Mouse (Mus musculus): ENCODE results near the gene Crhr1.

Gene Crhr1

DNA sequence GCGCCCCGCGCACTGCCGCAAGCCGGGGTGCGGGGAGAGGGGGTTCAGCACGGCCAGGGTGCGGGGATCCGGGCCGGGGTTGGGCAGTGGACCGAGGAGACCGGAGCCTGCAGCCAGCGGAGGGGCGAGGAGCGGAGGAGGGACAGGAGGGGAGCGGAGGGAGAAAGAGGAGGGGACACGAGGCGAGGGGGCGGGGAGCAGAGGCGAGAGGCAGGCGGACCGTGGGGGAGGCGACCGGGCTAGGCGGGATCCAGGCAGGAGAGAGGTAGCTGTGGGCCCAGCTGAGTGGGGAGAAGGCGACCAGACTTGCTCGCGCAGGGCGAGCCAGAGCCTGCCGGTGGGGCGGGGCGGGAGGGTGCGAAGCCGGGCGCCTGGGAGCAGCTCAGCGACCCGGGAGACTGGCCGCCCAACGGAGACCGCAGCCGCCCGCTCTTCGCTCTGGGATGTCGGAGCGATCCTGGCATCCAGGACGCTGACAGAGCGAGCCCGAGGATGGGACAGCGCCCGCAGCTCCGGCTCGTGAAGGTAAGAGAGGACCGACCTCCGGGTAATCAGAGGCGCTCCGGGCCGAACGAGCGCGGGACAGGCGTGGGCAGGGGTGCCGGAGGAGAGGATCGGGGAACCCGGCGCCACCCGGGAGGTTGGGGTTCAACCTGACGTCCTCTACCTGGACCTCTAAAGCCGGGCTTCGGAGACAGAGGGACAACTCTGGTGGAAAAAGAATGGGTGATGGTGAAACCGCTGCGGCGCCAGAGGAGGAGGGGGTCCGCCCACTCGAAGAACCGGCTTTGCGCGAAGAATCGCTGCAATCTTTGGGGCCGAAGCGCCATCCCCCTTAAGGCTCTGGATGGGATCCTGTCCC, at the start of gene Crhr1:
Gene Crhr1 (plus strand): TSS at position 276 of the 862 bp plus-strand sequence.
- in situ Hi-C loops (cut with MboI; ENCODE audit: low sequenced_read_pairs), result no loop called here

DNA sequence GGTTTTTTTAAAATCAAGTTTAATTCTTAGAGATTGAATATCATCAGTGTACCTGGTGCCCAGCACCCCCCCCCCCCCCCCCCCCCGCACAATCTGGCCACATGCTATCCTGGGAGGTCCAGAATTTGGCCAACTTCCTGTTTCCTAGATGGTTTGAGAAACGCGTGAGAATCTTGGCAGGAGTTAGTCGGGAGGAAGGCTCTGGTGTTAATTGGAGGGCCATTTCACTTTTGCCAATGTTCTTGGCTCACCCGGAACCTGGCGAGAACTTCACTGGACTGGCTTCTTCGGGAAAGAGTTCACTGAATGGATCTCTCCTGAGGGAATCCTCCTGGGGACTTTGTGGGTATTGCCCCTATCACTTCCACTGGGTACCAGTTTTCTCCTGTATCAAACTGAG, 49.4 kb upstream of the Crhr1 start:
- in situ Hi-C loops (cut with MboI; ENCODE audit: low sequenced_read_pairs), result no loop called here

DNA sequence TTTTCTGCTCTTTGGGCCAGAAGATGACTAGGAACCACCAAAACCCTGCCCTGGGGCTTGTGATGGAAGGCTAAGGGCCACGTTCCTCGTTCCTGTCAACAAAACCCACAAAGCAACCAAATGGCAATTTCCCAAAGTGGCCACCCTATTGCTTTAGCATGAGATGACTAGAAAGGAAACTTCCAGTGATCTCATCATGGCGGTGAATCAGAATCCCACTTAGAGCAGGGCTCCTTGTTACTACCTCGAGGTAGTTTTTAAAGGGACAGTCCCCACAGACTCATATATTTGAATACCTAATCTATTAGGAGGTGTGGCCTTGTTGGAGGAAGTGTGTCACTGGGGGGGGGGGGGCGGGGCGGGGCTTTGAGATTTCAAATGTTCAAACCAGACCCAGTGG, 48.9 kb upstream of the Crhr1 start:
- in situ Hi-C loops (cut with MboI; ENCODE audit: low sequenced_read_pairs), result no loop called here

DNA sequence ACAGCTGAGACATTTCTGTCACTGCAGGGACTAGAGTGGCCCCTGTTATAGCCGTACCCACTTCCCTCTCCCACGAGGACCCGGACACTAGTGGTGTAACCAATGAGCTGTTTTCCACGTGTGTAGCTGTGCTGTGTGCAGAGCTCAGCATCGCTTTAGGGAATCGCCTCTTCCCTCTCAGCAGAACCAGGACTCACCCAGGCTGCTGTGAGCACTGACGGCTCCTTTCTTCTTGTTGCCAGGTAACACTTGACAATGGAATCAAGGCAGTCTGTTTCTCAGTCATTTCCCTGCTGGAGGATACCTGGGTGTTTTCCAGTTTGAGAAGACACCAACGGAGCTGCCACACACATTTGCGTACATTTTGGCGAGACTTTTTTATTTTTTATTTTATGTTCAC, 44.1 kb upstream of the Crhr1 start:
- in situ Hi-C loops (cut with MboI; ENCODE audit: low sequenced_read_pairs), result no loop called here

DNA sequence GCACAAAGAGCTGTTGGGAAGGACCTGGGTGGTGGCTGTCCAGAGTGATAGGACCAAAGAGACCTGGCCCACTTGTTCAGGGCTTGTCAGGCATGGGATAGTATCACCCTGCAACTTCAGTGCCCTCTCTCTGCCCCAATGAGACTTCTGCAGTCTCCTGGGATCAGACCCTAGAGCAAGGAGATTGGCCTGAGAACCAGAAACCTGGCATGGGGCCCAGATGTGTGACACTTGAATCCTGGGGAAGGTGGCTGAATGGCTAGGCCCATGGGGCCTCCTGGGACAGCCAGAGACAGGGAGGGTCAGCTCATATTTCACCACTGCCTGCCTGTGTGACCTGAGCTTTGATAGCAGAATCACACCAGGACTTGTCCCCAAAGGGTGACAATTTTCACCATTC, 41.9 kb upstream of the Crhr1 start:
- in situ Hi-C loops (cut with MboI; ENCODE audit: low sequenced_read_pairs), result no loop called here

DNA sequence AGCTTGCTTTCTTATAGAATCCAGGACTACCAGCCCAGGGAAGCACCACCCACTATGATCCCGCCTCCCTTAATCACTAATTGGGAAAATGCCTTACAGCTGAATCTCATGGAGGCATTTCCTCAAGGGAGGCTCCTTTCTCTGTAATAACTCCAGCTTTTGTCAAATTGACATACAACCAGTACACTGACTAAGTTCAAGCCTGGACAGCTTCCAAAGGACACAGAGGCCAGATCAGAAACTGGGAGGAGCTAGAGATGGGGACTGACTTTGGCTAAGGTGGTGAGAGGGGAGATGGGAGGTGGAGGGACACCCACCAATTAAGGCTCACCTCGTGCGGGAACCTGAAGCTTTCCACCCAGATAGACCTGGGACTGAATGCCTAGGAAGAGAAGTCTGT, 37.5 kb upstream of the Crhr1 start:
- in situ Hi-C loops (cut with MboI; ENCODE audit: low sequenced_read_pairs), result no loop called here

DNA sequence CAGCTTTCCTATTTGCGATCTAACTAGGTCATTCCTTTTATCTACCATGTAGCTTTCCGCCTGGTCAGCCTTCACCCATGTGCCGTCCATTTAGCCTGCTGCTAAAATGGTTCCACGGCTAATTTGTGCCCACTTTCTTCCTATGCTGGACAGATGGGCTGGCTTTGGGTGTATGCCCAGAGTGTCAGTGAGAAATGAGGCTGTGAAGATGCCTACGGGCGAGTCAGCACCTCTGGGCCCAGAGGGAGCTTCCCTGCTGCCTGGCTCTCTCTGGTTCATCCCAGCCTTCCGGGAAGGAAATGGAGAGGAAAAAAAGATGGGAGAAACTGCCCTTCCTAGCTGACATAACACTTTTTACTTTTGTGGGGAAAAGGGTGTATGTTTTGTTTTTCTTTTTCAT, 36.1 kb upstream of the Crhr1 start:
- in situ Hi-C loops (cut with MboI; ENCODE audit: low sequenced_read_pairs), result no loop called here

DNA sequence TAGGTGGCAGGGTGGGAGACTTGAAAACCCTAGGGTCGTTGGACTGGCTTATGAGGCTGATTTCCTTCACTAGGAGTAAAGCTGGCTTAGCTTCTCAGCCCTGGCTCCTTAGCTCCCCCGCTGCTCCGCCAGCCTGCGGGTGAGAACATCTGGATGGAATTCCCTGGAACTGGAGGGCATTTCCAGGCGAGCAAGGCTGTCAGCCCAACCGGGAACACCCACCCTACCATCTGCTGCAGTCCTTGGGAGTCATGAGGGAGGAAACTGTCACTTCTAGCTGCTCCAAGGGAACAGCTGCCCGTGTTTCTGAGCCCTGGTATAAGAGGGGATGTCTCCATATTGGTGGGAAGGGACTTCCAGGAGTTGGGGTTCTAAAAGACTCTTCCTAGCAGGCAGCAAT, 33.1 kb upstream of the Crhr1 start:
- in situ Hi-C loops (cut with MboI; ENCODE audit: low sequenced_read_pairs), result no loop called here

DNA sequence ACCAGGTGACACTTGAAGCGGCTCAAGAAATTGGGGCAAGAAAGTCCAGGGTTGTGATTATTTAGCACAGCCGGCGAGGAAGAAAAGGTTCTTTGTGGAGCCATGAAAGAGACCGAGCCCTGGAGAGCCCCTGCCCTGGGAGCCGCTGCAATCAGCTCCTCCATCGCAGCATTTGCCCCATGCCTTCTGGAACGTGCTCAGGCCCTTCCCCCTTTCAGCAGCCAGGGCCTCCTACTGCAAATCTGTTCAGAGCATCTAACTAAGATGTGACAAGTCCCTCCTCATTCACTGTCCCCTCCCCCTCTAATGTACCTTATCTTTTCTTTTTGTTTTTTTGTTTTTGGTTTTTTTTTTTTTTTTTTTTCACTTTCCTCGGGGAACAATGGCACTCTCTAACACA, 30.0 kb upstream of the Crhr1 start:
- in situ Hi-C loops (cut with MboI; ENCODE audit: low sequenced_read_pairs), result no loop called here

DNA sequence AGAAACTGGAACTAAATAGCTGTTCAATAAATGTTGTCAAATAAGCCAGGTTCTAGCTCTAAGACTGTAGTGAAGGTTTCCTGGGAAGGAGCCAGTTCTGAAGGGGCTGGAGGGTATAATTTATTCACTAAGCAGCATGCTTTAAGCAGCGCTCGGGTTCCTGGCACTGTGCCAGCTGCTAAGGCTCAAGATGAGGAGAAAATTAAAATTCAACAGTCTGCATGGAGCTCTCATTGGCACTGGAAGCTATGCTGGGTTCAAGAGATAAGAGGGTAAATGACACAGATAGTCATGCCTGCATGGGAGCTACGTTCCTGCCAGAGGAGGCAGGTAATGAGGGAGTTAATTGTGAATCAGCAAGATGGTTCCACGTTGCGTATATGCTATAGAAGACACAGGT, 26.3 kb upstream of the Crhr1 start:
- in situ Hi-C loops (cut with MboI; ENCODE audit: low sequenced_read_pairs), result no loop called here

DNA sequence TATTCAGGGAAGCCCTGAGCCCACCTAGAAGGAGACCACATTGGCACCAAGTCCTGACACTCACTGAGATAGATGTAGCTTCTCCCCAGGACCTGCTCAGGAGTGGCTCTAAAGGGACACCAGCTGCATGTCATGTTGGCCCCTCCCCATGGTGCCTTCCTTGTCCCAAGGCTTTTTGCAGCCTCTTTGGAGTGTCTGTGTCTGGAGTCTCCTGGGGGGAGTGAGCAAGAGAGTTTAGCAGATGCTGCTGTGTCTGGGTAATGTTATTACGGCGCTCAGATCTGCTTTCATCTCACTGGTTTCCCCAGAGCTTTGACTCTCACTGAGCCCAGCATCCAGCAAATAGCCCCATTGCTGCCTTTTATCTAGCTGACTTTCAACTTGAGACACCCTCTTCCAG, 25.7 kb upstream of the Crhr1 start:
- in situ Hi-C loops (cut with MboI; ENCODE audit: low sequenced_read_pairs), result no loop called here

DNA sequence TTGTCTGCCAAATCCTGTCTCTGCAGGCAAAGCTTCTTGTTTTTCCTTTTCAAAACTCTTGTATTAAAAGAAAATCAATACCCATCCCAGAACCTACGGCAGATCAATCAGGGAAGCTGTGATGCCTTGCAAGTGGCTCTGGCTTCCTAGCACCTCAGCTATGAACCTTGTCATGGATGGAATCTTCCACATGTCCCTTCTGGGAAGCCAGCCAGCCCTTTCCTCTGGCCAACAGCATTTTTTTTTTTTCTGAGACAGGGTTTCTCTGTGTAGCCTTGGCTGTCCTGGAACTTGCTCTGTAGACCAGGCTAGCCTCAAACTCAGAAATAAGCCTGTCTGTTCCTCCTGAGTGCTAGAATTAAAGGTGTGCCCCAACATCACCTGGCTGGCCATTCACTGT, 22.3 kb upstream of the Crhr1 start:
- in situ Hi-C loops (cut with MboI; ENCODE audit: low sequenced_read_pairs), result no loop called here

DNA sequence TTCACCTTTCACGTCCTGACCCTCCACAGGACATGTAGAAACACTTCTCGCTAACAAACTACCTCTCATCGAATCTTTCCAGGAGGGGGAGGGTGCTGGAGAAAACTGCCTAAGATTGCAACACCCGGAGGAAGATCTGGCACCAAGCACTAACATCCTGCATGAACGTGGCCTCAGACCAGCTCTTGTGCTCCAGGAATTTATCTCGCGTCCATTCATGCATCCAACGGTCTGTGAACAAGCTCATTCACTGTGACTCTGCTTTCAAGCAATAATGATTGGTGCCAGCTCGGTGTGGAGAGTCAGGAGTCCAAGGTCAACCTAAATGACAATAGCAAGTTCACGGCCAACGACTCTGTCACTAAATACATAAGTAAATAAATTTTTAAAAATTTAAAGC, 20.8 kb upstream of the Crhr1 start:
- in situ Hi-C loops (cut with MboI; ENCODE audit: low sequenced_read_pairs), result no loop called here

DNA sequence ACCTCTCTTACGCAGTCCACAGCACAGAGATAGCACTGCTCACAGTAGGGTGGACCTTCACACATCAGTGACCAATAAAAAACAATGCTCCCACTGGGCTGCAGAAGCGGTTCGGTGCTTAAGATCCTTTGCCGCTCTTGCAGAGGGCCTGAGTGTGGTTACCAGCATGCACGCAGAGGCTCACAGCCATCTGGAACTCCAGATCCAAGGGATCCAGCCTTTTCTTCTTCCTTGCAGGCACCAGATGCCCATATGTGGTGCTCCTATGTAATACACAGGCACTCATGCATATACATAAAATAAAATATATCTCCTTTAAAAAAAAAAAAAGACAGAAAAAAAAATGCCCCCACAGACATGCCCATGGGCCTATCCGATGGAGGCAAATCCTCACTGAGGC, 19.0 kb upstream of the Crhr1 start:
- in situ Hi-C loops (cut with MboI; ENCODE audit: low sequenced_read_pairs), result no loop called here

DNA sequence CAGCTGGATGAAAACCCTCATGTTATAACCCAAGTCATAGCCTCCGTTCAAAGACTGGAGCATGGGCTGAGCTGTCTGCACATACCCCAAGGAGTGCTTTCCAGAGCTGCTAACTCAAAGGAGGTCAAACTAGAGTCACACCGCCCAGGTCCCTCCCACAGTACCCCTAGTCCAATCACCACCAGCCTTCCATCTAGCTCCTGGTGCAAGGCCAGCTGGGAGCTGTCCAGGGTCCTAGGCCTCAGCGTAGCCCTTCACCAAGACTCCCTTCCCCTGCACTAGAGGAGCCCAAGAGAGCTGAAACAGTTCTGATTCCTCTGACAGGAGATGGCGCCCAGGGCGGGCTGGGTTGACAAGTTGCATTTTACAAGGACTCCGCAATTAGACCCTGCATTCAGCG, 18.0 kb upstream of the Crhr1 start:
- in situ Hi-C loops (cut with MboI; ENCODE audit: low sequenced_read_pairs), result no loop called here

DNA sequence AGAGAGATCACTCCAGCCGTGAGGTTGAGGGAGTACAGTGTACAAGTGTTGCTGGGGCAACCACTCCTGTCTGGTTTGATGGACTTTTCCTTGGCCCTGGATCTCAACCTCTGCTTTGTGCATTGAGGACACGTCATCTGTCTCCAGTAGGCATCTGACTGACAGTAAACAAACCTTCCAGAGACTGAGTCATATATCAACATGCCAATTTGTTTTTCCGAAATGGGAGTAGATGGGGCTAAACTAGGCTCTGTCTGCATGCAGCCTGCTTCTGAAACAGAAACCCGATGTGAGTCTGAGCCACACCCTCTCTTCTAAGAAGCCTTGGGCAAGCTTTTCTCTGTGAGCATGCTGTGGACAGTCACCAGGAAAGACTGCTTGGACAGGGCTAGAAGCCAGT, 14.3 kb upstream of the Crhr1 start:
- in situ Hi-C loops (cut with MboI; ENCODE audit: low sequenced_read_pairs), result no loop called here

DNA sequence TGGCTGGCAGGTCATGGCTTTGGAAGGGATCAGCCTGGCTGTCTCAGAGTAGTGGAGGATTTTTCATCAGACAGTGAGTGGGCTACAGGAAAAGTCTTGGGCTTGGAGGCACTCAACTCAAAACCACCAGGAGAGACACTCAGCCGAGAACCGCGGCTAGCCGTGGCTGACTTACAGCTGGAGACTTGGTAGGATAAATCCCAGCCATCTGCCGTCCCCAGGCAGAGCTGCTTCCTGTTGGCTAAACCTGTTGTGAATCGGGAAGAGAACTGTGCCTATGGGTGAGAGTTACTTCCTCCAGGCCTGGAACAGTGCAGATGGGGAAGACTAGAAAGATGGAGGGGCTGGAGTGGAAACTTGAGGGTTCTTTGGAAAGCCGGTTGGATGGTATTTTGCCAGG, 9.7 kb upstream of the Crhr1 start:
- in situ Hi-C loops (cut with MboI; ENCODE audit: low sequenced_read_pairs), result no loop called here

DNA sequence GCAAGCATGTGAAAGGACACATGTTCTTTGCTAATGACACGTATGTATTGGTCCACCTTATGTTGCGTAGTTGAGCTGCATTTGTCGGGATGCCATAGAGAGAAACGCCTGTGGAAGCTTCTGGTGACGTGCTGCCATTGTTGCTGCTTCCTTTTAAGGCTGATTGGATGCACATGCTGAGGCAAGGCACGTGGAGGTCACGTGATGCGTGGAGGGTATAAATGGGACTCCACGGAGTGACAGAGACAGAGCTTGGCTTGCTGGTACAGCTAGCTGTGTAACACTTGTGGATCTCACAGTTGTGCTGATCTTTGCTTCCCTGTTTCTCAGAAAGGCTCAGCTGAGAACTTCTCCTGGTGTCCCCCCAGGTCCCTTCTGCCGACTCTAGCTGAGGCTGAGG, 9.2 kb upstream of the Crhr1 start:
- in situ Hi-C loops (cut with MboI; ENCODE audit: low sequenced_read_pairs), result no loop called here

DNA sequence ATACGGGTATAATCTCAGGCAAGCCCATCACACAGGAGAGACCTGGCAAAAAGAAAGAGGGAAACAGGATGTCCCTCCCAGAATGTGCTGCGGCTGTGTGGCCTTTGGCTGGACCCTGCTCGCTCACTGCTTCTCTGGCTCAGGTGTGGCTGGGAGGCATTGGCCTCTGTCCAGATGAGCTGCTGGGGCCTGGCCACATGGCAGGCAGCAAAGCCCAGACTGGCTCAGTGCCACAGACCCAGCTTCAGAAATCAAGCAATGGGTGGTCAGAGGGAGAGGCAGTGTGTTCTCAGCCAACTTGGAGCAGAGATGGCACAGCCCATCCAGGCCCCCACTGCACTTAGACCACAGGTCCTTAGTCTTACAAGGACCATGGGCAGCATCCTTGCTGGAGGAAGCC, 8.1 kb upstream of the Crhr1 start:
- in situ Hi-C loops (cut with MboI; ENCODE audit: low sequenced_read_pairs), result no loop called here

DNA sequence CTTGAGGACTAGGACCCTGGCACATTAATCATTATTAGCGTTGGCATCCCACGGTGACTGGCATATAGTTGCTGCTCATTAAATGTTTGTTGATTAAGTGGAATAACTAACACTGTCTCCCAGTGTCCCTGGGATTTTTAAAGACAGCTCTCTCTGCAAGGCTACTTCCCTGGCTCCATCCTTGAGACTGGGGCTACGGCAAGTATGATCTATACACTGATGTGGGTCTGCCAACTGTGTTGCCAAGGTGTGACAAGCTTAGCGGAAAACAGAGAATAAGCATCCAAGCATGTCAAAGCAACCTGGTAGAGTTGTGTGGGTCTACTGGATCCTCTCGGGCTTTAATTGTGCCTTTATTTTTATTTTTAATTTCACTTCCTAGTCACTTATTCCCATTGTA, 3.2 kb upstream of the Crhr1 start:
- in situ Hi-C loops (cut with MboI; ENCODE audit: low sequenced_read_pairs), result no loop called here

DNA sequence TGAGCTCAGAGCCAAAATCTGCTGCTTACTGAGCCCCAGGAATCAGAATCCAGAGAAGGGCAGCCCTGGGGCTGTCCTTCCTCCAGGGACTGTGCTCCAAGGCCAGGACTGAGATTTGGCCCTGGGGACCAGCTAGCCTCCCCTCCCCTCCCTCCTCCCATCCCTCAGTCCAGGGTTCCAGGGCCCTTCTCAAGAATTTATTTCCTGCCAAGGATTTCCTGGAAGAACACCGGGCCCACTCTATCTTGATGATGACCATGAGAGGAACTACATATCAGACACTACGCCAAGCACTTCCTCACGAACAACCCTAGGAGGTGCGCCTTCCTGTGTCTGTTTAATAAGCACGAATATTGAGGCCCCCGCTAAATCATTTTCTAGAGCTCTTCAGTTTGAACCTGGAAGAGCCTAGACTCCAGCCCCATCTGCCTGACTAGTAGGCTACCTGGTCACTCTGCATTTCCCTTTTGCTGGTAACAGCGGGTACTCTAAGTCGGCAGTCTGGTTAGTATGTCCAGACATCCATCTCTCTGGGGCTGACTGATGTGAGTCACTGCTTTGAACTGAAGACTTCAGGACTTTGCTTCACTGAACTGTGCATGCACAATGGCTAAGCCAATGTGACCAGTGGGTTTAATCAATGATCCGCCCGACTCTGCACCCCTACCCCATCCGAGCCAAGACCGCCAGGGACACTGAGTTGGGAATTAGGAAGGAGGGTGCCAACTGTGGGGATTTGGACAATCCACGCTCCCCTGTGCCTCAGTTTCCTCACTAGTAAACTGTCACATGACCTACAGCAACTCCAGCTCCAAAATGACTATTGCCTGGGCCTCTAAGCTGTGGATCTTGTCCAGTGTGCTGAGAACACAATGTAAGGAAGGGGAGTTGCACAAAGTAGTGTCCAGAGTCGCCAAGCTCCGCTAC, 1.7 kb upstream of the Crhr1 start:
- in situ Hi-C loops (cut with MboI; ENCODE audit: low sequenced_read_pairs), result no loop called here

DNA sequence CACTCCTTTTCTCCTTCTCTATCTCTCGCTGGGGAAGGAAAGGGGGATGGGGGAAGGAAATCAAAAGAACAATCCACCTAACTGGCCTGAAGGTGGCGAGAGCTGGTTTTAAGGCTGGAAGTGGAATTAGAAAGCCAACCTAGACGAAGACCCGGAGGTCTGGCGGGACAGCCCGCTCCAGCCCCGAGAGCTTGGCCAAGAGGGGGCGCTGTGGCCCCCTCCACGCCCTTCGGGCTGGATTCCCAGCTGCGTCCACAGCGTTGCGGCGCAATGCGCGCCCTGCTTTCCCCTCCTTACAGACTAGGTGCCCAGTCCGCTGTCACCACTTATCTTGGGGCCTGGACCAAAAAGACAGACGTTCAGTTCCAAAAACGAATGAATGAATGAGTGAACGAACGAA, 899 bp upstream of the Crhr1 start:
- in situ Hi-C loops (cut with MboI; ENCODE audit: low sequenced_read_pairs), result no loop called here

All from CH12F3 (cell line).